Mouse (Mus musculus) C2C12 (cell line): Measurements from ENCODE around the gene Sncb. TPM values are rescaled to one million over a fixed set of nuclear protein-coding genes. Genes with fewer than 3 reads are reported as not detected.
A peak's percentile ranks its signal among the peaks of the same experiment; 100 is the strongest.

ENCODE experiments used
- H3K27me3 ChIP-seq: one replicate; pipeline ENCODE4 v1.6.1; 2011; ENCODE audit not compliant: control insufficient read depth, insufficient read depth, insufficient read length
- H3K36me3 ChIP-seq: one replicate; pipeline ENCODE4 v1.6.1; 2011; ENCODE audit not compliant: control insufficient read depth, insufficient read depth
- H3K4me3 ChIP-seq: one replicate; pipeline ENCODE4 v1.5.1; 2011; ENCODE audit warnings: mild to moderate bottlenecking, control low read depth; ENCODE audit not compliant: poor library complexity, insufficient read depth, severe bottlenecking
- H3K79me2 ChIP-seq: one replicate; pipeline ENCODE4 v1.6.1; 2011; ENCODE audit not compliant: control insufficient read depth, insufficient read depth
- H3K79me3 ChIP-seq: one replicate; pipeline ENCODE4 v1.6.1; 2011; ENCODE audit warnings: low read depth, control low read depth
- H3ac ChIP-seq: one replicate; pipeline ENCODE3; 2011; ENCODE audit warnings: low read depth; ENCODE audit not compliant: control insufficient read depth, insufficient read length
- CEBPB ChIP-seq: IDR thresholded peaks from one replicate; pipeline ENCODE4 v1.6.1; 2011; ENCODE audit warnings: low read depth, mild to moderate bottlenecking, control low read depth, moderate library complexity
- CTCF ChIP-seq: IDR thresholded peaks from one replicate; pipeline ENCODE4 v1.5.1; 2011; ENCODE audit not compliant: control insufficient read depth, insufficient read depth, insufficient read length
- FOSL1 ChIP-seq: IDR thresholded peaks from one replicate; pipeline ENCODE4 v1.8.0; 2011; ENCODE audit warnings: mild to moderate bottlenecking, low read length; ENCODE audit not compliant: poor library complexity, insufficient read depth, severe bottlenecking
- MAX ChIP-seq: IDR thresholded peaks from one replicate; pipeline ENCODE4 v1.6.1; 2011; ENCODE audit warnings: mild to moderate bottlenecking, control low read depth
- MYOD1 ChIP-seq: IDR thresholded peaks from one replicate; pipeline ENCODE4 v1.6.1; 2011; ENCODE audit warnings: low read depth; ENCODE audit not compliant: control insufficient read depth, insufficient read length
- MYOG ChIP-seq: IDR thresholded peaks from one replicate; pipeline ENCODE4 v1.6.1; 2011; ENCODE audit not compliant: control insufficient read depth, insufficient read length; ENCODE audit errors: extremely low read depth
- USF1 ChIP-seq: IDR thresholded peaks from one replicate; pipeline ENCODE4 v1.6.1; 2011; ENCODE audit warnings: low read depth, mild to moderate bottlenecking, control low read depth, moderate library complexity
- polyA plus RNA-seq: library from polyadenylated mRNA; unstranded; fragments of >200 nt; fragmentation: generic; extraction: Trizol; gene quantifications from one replicate; pipeline ENCODE4 v1.2.1, GENCODE M21; 2012; ENCODE audit warnings: missing spikeins

Gene Sncb
- polyA plus RNA-seq, 1 experiment: not detected

DNA sequence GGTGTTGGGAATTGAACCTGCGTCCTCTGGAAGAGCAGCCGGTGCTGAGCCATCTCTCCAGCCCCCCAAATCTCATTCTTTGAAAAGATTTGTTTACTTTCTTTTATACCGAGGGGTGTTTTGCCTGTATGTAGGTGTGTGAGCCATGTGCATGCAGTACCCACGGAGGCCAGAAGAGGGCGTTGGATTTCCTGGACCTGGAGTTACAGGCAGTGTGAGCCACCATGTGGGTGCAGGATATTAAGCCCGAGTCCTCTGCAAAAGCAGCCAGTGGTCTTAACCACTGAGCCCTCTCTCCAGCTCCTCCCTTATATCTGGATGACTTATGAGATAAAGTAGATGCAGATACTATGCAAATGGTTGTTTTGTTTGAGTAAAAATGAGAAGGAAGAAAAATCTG is 36.6 kb upstream of the Sncb start:
- H3K4me3 ChIP-seq: no peak overlapping the region
- no peak overlapping the region for H3ac ChIP-seq
- no peaks in the 10 kb centered on the region for H3K36me3 ChIP-seq
- peaks cover 28% of the 10 kb centered on the region for H3K27me3 ChIP-seq
- no peaks in the 10 kb centered on the region for H3K79me2 ChIP-seq
- H3K79me3 ChIP-seq: no peaks in the 10 kb centered on the region
- TF ChIP-seq USF1 (no peak), FOSL1 (no peak), MAX (no peak), MYOD1 (no peak), MYOG (no peak), CEBPB (no peak), CTCF (no peak)

GRCm38 (mm10) chr13:54800206-54800605 is 33.8 kb upstream of the Sncb start:
- Histone ChIP-seq H3K36me3 (no peaks in the 10 kb centered on the region), H3K27me3 (peaks cover 20% of the 10 kb centered on the region), H3K79me2 (no peaks in the 10 kb centered on the region), H3K4me3 (no peak overlapping the region), H3ac (no peak overlapping the region), H3K79me3 (no peaks in the 10 kb centered on the region)
- TF ChIP-seq MYOG (no peak), USF1 (no peak), CEBPB (no peak), CTCF (no peak), MYOD1 (no peak), FOSL1 (no peak), MAX (no peak)

DNA sequence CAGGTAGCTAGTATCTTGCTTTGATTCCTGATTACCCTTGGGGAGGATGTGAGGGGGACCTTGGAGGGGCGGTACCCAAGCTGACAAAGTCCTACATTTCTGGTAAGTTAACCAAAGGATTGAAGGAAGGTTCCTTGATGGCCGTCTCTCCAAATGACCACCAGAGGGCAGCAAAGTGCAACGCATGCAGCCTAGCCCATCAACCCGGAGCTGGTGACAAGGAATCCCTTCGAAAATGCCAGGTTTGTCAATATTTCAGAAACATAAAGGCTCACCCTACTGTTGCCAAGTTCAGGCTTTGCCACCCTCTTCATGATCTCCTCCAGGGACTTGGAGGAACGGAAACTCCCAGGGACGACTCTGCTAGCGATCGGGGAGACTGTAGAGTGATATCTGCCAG is 33.3 kb upstream of the Sncb start:
- Histone ChIP-seq H3K4me3 (no peak overlapping the region), H3K27me3 (peaks cover 17% of the 10 kb centered on the region), H3K36me3 (no peaks in the 10 kb centered on the region), H3K79me3 (no peaks in the 10 kb centered on the region), H3ac (no peak overlapping the region), H3K79me2 (no peaks in the 10 kb centered on the region)
- TF ChIP-seq CTCF (peak; percentile 78), USF1 (no peak), MYOD1 (no peak), MAX (no peak), FOSL1 (no peak), CEBPB (no peak)

DNA sequence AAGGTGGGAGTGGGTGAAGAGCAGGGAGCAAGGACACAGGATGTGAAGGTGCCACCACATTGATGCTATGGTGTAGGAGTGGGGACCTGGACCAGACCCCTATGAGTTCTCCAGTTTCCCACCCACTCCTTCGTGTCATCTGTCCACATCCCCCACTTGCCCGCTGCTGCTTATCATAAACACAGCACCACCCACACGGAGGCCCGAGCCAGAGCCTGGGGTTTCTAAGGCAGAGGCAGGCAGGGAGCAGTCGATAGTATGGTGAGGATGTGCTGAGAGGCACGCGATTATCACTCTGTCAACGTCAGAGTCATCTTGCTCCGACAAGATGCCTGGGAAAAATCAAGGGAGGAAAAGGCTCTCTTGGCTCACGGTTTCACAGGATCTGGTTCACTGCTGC is 32.3 kb upstream of the Sncb start:
- no peaks in the 10 kb centered on the region for H3K79me3 ChIP-seq

GRCm38 (mm10) chr13:54797861-54798643 is 31.7 kb upstream of the Sncb start:
- Histone ChIP-seq H3K27me3 (peaks cover 10% of the 10 kb centered on the region), H3K79me2 (no peaks in the 10 kb centered on the region), H3ac (no peak overlapping the region), H3K36me3 (no peaks in the 10 kb centered on the region), H3K79me3 (no peaks in the 10 kb centered on the region), H3K4me3 (no peak overlapping the region)
- no peak for TF ChIP-seq USF1
- TF ChIP-seq MAX: no peak
- no peak for TF ChIP-seq MYOG
- TF ChIP-seq MYOD1: no peak

More for the DNA sequence above, 32.3 kb upstream of the Sncb start:
- H3K79me2 ChIP-seq: no peaks in the 10 kb centered on the region
- no peaks in the 10 kb centered on the region for H3K36me3 ChIP-seq
- TF ChIP-seq MAX (no peak), MYOG (no peak), MYOD1 (no peak), CEBPB (no peak), USF1 (no peak), CTCF (no peak), FOSL1 (no peak)
- peaks cover 12% of the 10 kb centered on the region for H3K27me3 ChIP-seq
- no peak overlapping the region for H3K4me3 ChIP-seq
- no peak overlapping the region for H3ac ChIP-seq
